Mouse (Mus musculus) liver, embryonic 14.5 days (tissue): Measurements from ENCODE around the gene Bend3. TPM values are rescaled to one million over a fixed set of nuclear protein-coding genes. Genes with fewer than 3 reads are reported as not detected.
A peak's percentile ranks its signal among the peaks of the same experiment; 100 is the strongest.

Experiments
- ATAC-seq: fragments of 200-750 bp; cut with Nextera tagmentation; 2 replicates; pipeline ENCODE4 v1.8.0; 2017; ENCODE audit warnings: moderate number of reproducible peaks, mild to moderate bottlenecking, moderate library complexity; ENCODE audit not compliant: insufficient read depth
- DNase-seq, 3 experiments: peaks; one replicate each; pipeline ENCODE4 v3.0.0-alpha.2; 2012 to 2013; ENCODE audit warnings: low read depth in 3 of 3, low spot score in 3 of 3
- H3K27ac ChIP-seq: fragments of 300-500 bp; sonication (generic); 2 replicates; pipeline ENCODE4 v1.5.1; 2014; ENCODE audit warnings: moderate library complexity, mild to moderate bottlenecking, control low read depth, inconsistent platforms
- H3K27me3 ChIP-seq: fragments of 300-500 bp; sonication (generic); 2 replicates; pipeline ENCODE4 v1.6.1; 2014; ENCODE audit warnings: mild to moderate bottlenecking, low read length, moderate library complexity; ENCODE audit not compliant: control insufficient read depth, insufficient read depth
- H3K36me3 ChIP-seq: fragments of 300-500 bp; sonication (generic); replicated peaks from 2 replicates; pipeline ENCODE4 v1.6.1; 2014; ENCODE audit warnings: low read depth; ENCODE audit not compliant: control insufficient read depth, insufficient read depth
- H3K4me1 ChIP-seq, 2 experiments: fragments of 200-500 bp in 1 of 2; fragments of 300-500 bp in 1 of 2; sonication (generic) in 1 of 2; replicated peaks; 2 replicates each; pipeline ENCODE4 v1.6.1; 2012 to 2014; ENCODE audit warnings: antibody characterized with exemption in 1 of 2, inconsistent platforms in 1 of 2, low read length in 1 of 2; ENCODE audit not compliant: control insufficient read depth in 2 of 2, insufficient read depth in 2 of 2
- H3K4me2 ChIP-seq: fragments of 300-500 bp; sonication (generic); 2 replicates; pipeline ENCODE4 v1.6.1; 2014; ENCODE audit warnings: low read depth, mild to moderate bottlenecking, control low read depth, moderate library complexity
- H3K4me3 ChIP-seq, 2 experiments: fragments of 200-500 bp in 1 of 2; fragments of 300-500 bp in 1 of 2; sonication (generic) in 1 of 2; 2 replicates each; pipeline ENCODE4 v1.5.1; 2012 to 2014; ENCODE audit warnings: low read depth in 2 of 2, low read length in 2 of 2, mild to moderate bottlenecking in 2 of 2, control low read depth in 1 of 2, inconsistent platforms in 1 of 2, moderate library complexity in 1 of 2; ENCODE audit not compliant: insufficient read depth in 1 of 2
- H3K9ac ChIP-seq: fragments of 300-500 bp; sonication (generic); replicated peaks from 2 replicates; pipeline ENCODE4 v1.6.1; 2014; ENCODE audit warnings: mild to moderate bottlenecking, control low read depth, moderate library complexity
- H3K9me3 ChIP-seq: fragments of 300-500 bp; sonication (generic); 2 replicates; pipeline ENCODE4 v1.6.1; 2016; ENCODE audit warnings: low read length, mixed read lengths; ENCODE audit not compliant: control insufficient read depth
- CTCF ChIP-seq: IDR thresholded peaks from 2 replicates; pipeline ENCODE4 v1.5.1; 2016; ENCODE audit warnings: antibody characterized with exemption, low read depth, control low read depth
- EP300 ChIP-seq: IDR thresholded peaks from 2 replicates; pipeline ENCODE4 v1.6.1; 2016; ENCODE audit warnings: antibody characterized with exemption, low read depth
- WGBS: fragments of 180-500 bp; shearing (Covaris S2); extraction: QIAGEN DNeasy Blood & Tissue Kit; methylation state at CpG from one replicate; pipeline ENCODE4 v1.1.7; 2014; ENCODE audit not compliant: insufficient replicate concordance; 5-methylcytosine and 5-hydroxymethylcytosine counted together
- polyA plus RNA-seq, 2 experiments: library from polyadenylated mRNA; depleted of rRNA in 1 of 2; stranded (reverse) in 1 of 2; unstranded in 1 of 2; fragments of >200 nt; fragmentation: Nextera tagmentation in 1 of 2; extraction: Ambion mirVana in 1 of 2; gene quantifications; 2 replicates each; pipeline versions ENCODE4 v1.2.1 to v1.2.3; 2012 to 2014

Gene Bend3
- polyA plus RNA-seq, 2 experiments, result 1.2 to 2.1 TPM

- no peak for ATAC-seq
- Histone ChIP-seq H3K27ac (no peak overlapping the region), H3K27me3 (no peaks in the 10 kb centered on the region), H3K36me3 (no peaks in the 10 kb centered on the region), H3K4me3 (no peak overlapping the region), H3K9me3 (no peaks in the 10 kb centered on the region), H3K4me2 (peak overlapping the region; percentile 57; the same call in 1 of the 2 replicates), H3K9ac (no peak overlapping the region; the same call in 1 of the 2 replicates), H3K4me1 (peaks cover 4 to 13% of the 10 kb centered on the region in 2 experiments)
- no peak for TF ChIP-seq EP300
- WGBS, result 74% methylated on average over 5 of the region's 5 CpGs
- DNase-seq, result no peak
These were observed 60.2 kb downstream of the Bend3 start for GRCm38 (mm10) chr10:43538831-43539230.

- no peaks in the 10 kb centered on the region for H3K36me3 ChIP-seq
- peak overlapping the region; percentile 89 for H3K9ac ChIP-seq
- ATAC-seq (no peak), DNase-seq (no peak)
- H3K27ac ChIP-seq, result no peak overlapping the region
- H3K4me1 ChIP-seq, result peaks cover 4 to 13% of the 10 kb centered on the region in 2 experiments
- H3K4me3 ChIP-seq, result peak overlapping the region; percentile 89 to 90
- peak overlapping the region; percentile 57 for H3K4me2 ChIP-seq
- H3K9me3 ChIP-seq, result no peaks in the 10 kb centered on the region
- 11% methylated on average over 12 of the region's 12 CpGs for WGBS
- TF ChIP-seq EP300, result no peak
- TF ChIP-seq CTCF, result no peak
- H3K27me3 ChIP-seq, result no peaks in the 10 kb centered on the region
These were observed 61.2 kb downstream of the Bend3 start for GRCm38 (mm10) chr10:43539746-43540310.

GRCm38 (mm10) chr10:43540442-43541152 lies 62.0 kb downstream of the Bend3 start, which contains the start of gene 1700021F05Rik:
Gene 1700021F05Rik, minus strand, starts transcription at chr10:43540994.
- peak; percentile 100 for ATAC-seq
- TF ChIP-seq EP300 (no peak), CTCF (peak; percentile 87)
- WGBS, result 1% methylated on average over 56 of the region's 56 CpGs

GRCm38 (mm10) chr10:43541153-43541544 lies 62.5 kb downstream of the Bend3 start:
- DNase-seq (no peak), ATAC-seq (0 out of 2 replicates have a peak, but pooled peaks have one; percentile 0)
- Histone ChIP-seq H3K27ac (no peak overlapping the region), H3K4me3 (peak overlapping the region in 1 of 2 experiments; percentile 89; a peak in 2 of 4 replicates), H3K4me2 (peak overlapping the region; percentile 57), H3K9me3 (no peaks in the 10 kb centered on the region), H3K9ac (peak overlapping the region; percentile 24), H3K27me3 (no peaks in the 10 kb centered on the region), H3K36me3 (no peaks in the 10 kb centered on the region), H3K4me1 (peaks cover 4 to 13% of the 10 kb centered on the region in 2 experiments)
- 35% methylated on average over 8 of the region's 8 CpGs for WGBS
- TF ChIP-seq EP300 (no peak), CTCF (no peak)

More at GRCm38 (mm10) chr10:43540442-43541152, 62.0 kb downstream of the Bend3 start, which contains the start of gene 1700021F05Rik:
- no peaks in the 10 kb centered on the region for H3K36me3 ChIP-seq
- DNase-seq, result peak; percentile 86 to 88 (median 87)
- H3K9ac ChIP-seq, result peak within 1 kb of the TSS; percentile 89
- H3K4me3 ChIP-seq, result peak within 1 kb of the TSS; percentile 89 to 90
- peak within 1 kb of the TSS; percentile 57 for H3K4me2 ChIP-seq
- H3K27me3 ChIP-seq, result no peaks in the 10 kb centered on the region
- no peaks in the 10 kb centered on the region for H3K9me3 ChIP-seq
- peaks cover 4 to 13% of the 10 kb centered on the region in 2 experiments for H3K4me1 ChIP-seq
- H3K27ac ChIP-seq, result peak within 1 kb of the TSS; percentile 44

GRCm38 (mm10) chr10:43549411-43549810 lies 70.8 kb downstream of the Bend3 start:
- DNase-seq (no peak), ATAC-seq (no peak)
- H3K4me2 ChIP-seq, result no peak overlapping the region
- no peaks in the 10 kb centered on the region for H3K27me3 ChIP-seq
- no peaks in the 10 kb centered on the region for H3K36me3 ChIP-seq
- no peak overlapping the region for H3K9ac ChIP-seq
- H3K4me3 ChIP-seq, result no peak overlapping the region
- 56% methylated on average over 5 of the region's 5 CpGs for WGBS
- no peak for TF ChIP-seq EP300
- TF ChIP-seq CTCF, result peak; percentile 60
- H3K4me1 ChIP-seq, result 0 out of 4 replicates have a peak, but pooled peaks cover 0 to 2% of the 10 kb centered on the region in 2 experiments
- H3K9me3 ChIP-seq, result no peaks in the 10 kb centered on the region
- H3K27ac ChIP-seq, result no peak overlapping the region
